Mouse (Mus musculus) G1E (cell line): ENCODE data around the gene Golm1. TPM values are rescaled to one million over a fixed set of nuclear protein-coding genes. Genes with fewer than 3 reads are reported as not detected.

Experiments
- ATAC-seq: 2 replicates; pipeline ENCODE4 v1.8.0; 2016; ENCODE audit warnings: mild to moderate bottlenecking; ENCODE audit not compliant: insufficient number of reproducible peaks, poor library complexity, low FRiP score, severe bottlenecking; ENCODE audit errors: extremely low read depth
- DNase-seq: peaks from one replicate; pipeline ENCODE4 v3.0.0; 2012; ENCODE audit warnings: low spot score
- H3K27me3 ChIP-seq: 2 replicates; pipeline ENCODE4 v1.6.1; 2012; ENCODE audit warnings: mild to moderate bottlenecking, low read length, inconsistent platforms; ENCODE audit not compliant: insufficient read depth
- H3K36me3 ChIP-seq: replicated peaks from 2 replicates; pipeline ENCODE3; 2012; ENCODE audit warnings: mild to moderate bottlenecking, inconsistent platforms
- H3K4me1 ChIP-seq: 2 replicates; pipeline ENCODE4 v1.6.1; 2012; ENCODE audit warnings: low read depth, low read length, inconsistent platforms, mixed read lengths; ENCODE audit not compliant: insufficient read depth
- H3K4me3 ChIP-seq: 2 replicates; pipeline ENCODE4 v1.5.1; 2012; ENCODE audit warnings: low read depth, mild to moderate bottlenecking, inconsistent platforms, low read length, moderate library complexity, mixed read lengths
- H3K9me3 ChIP-seq: replicated peaks from 2 replicates; pipeline ENCODE4 v1.6.1; 2012; ENCODE audit warnings: inconsistent platforms
- CTCF ChIP-seq: IDR thresholded peaks from 2 replicates; pipeline ENCODE4 v1.5.1; 2012; ENCODE audit warnings: low read depth, low read length, inconsistent platforms, mixed read lengths
- GATA1 ChIP-seq: IDR thresholded peaks from 2 replicates; pipeline ENCODE4 v1.6.1; 2012; ENCODE audit warnings: borderline replicate concordance, low read length, inconsistent platforms, mixed read lengths
- GATA2 ChIP-seq: IDR thresholded peaks from 2 replicates; pipeline ENCODE4 v1.6.1; 2012; ENCODE audit warnings: low read depth, low read length, inconsistent platforms, borderline replicate concordance
- POLR2AphosphoS5 ChIP-seq: IDR thresholded peaks from 2 replicates; pipeline ENCODE4 v1.6.1; 2012; ENCODE audit warnings: low read depth, low read length, inconsistent platforms; ENCODE audit not compliant: insufficient replicate concordance
- TAL1 ChIP-seq: conservative IDR thresholded peaks from 2 replicates; pipeline ENCODE4 v1.6.1; 2012; ENCODE audit warnings: low read depth, low read length, inconsistent platforms, mixed read lengths
- polyA plus RNA-seq: library from polyadenylated mRNA; stranded (reverse); fragments of >175 nt; gene quantifications from 2 replicates; pipeline ENCODE4 v1.2.3, GENCODE M21; 2012
- total RNA-seq, 2 experiments: library from RNA; stranded (forward) in 1 of 2; stranded (reverse) in 1 of 2; fragments of 200-1000 nt in 1 of 2; fragments of >200 nt in 1 of 2; fragmentation: Nextera tagmentation in 1 of 2; gene quantifications; 2 replicates each; pipeline ENCODE4 v1.2.3; 2014 to 2017

Golm1 gene
- total and polyA plus RNA-seq, 3 experiments: 32.8 to 146 (median 139) TPM

GRCm38 (mm10) chr13:59661387-59661786 lies 14.2 kb downstream of the Golm1 start:
- TF ChIP-seq POLR2AphosphoS5 (no peak), GATA2 (no peak), GATA1 (no peak), TAL1 (no peak), CTCF (no peak)
- H3K36me3 ChIP-seq: peaks cover 100% of the 10 kb centered on the region
- DNase-seq: no peak

GRCm38 (mm10) chr13:59660371-59660770 lies 15.2 kb downstream of the Golm1 start:
- no peaks in the 10 kb centered on the region for H3K9me3 ChIP-seq
- peaks cover 100% of the 10 kb centered on the region for H3K36me3 ChIP-seq
- TF ChIP-seq CTCF (no peak), POLR2AphosphoS5 (no peak), GATA2 (no peak), TAL1 (no peak), GATA1 (no peak)
- DNase-seq: no peak
- peaks cover 82% of the 10 kb centered on the region for H3K4me1 ChIP-seq
- no peak overlapping the region for H3K4me3 ChIP-seq
- no peak for ATAC-seq
- H3K27me3 ChIP-seq: no peaks in the 10 kb centered on the region

More at GRCm38 (mm10) chr13:59661387-59661786, 14.2 kb downstream of the Golm1 start:
- Histone ChIP-seq H3K9me3 (no peaks in the 10 kb centered on the region), H3K27me3 (no peaks in the 10 kb centered on the region), H3K4me3 (no peak overlapping the region), H3K4me1 (peaks cover 82% of the 10 kb centered on the region)
- no peak for ATAC-seq

- TF ChIP-seq TAL1 (no peak), CTCF (no peak), POLR2AphosphoS5 (no peak), GATA2 (no peak), GATA1 (no peak)
- Histone ChIP-seq H3K4me3 (no peak overlapping the region), H3K9me3 (no peaks in the 10 kb centered on the region), H3K27me3 (no peaks in the 10 kb centered on the region), H3K36me3 (peaks cover 100% of the 10 kb centered on the region), H3K4me1 (peaks cover 92% of the 10 kb centered on the region)
- ATAC-seq (no peak), DNase-seq (no peak)
Observed at GRCm38 (mm10) chr13:59657781-59658180, 17.8 kb downstream of the Golm1 start.

GRCm38 (mm10) chr13:59656975-59657388 lies 18.6 kb downstream of the Golm1 start:
- Histone ChIP-seq H3K9me3 (no peaks in the 10 kb centered on the region), H3K27me3 (no peaks in the 10 kb centered on the region), H3K36me3 (peaks cover 100% of the 10 kb centered on the region), H3K4me3 (no peak overlapping the region), H3K4me1 (peaks cover 92% of the 10 kb centered on the region)
- ATAC-seq: no peak
- no peak for DNase-seq
- TF ChIP-seq GATA2 (no peak), GATA1 (no peak), TAL1 (no peak), CTCF (no peak), POLR2AphosphoS5 (no peak)

GRCm38 (mm10) chr13:59656316-59656832 lies 19.2 kb downstream of the Golm1 start:
- DNase-seq: no peak
- peak; percentile 46 for ATAC-seq
- Histone ChIP-seq H3K9me3 (no peaks in the 10 kb centered on the region), H3K27me3 (no peaks in the 10 kb centered on the region), H3K4me1 (peaks cover 88% of the 10 kb centered on the region), H3K36me3 (peaks cover 99% of the 10 kb centered on the region), H3K4me3 (no peak overlapping the region)
- no peak for TF ChIP-seq TAL1
- no peak for TF ChIP-seq CTCF
- TF ChIP-seq GATA1: no peak
- no peak for TF ChIP-seq GATA2
- TF ChIP-seq POLR2AphosphoS5: no peak

- DNase-seq (no peak), ATAC-seq (no peak)
- no peaks in the 10 kb centered on the region for H3K9me3 ChIP-seq
- H3K36me3 ChIP-seq: peaks cover 99% of the 10 kb centered on the region
- TF ChIP-seq TAL1: no peak
- no peak for TF ChIP-seq GATA2
- TF ChIP-seq POLR2AphosphoS5: no peak
- TF ChIP-seq GATA1: no peak
- no peak for TF ChIP-seq CTCF
- no peak overlapping the region for H3K4me3 ChIP-seq
- peaks cover 88% of the 10 kb centered on the region for H3K4me1 ChIP-seq
- no peaks in the 10 kb centered on the region for H3K27me3 ChIP-seq
Observed at GRCm38 (mm10) chr13:59655718-59656315, 19.8 kb downstream of the Golm1 start.
